Mouse (Mus musculus): ENCODE measurements at regions not wholly inside any gene's neighbourhood (a gene's known extent, or its start where the extent isn't known, plus 50 kb on each side); places are given as distances from the start of the nearest gene placed in this dataset.

GRCm38 (mm10) chr17:3248875-3249274, 77.5 kb upstream of the Tiam2 start:
- peak overlapping the region; percentile 58 for H3K27ac ChIP-seq (replicated peaks)
- ATAC-seq (ENCODE audit: low FRiP score, low read depth) = no peak
- H3K9ac ChIP-seq = no peak overlapping the region
- H3K4me2 ChIP-seq = no peak overlapping the region
- 55% methylated on average over 6 of the region's 6 CpGs for WGBS
- H3K9me3 ChIP-seq = no peaks in the 10 kb centered on the region
- peaks cover 53% of the 10 kb centered on the region for H3K4me1 ChIP-seq (replicated peaks)
- no peaks in the 10 kb centered on the region for H3K36me3 ChIP-seq
- H3K27me3 ChIP-seq = no peaks in the 10 kb centered on the region
- no peak overlapping the region for H3K4me3 ChIP-seq

- H3K4me1 ChIP-seq (replicated peaks) = peaks cover 53% of the 10 kb centered on the region
- no peaks in the 10 kb centered on the region for H3K27me3 ChIP-seq
- peak overlapping the region; percentile 58 for H3K27ac ChIP-seq (replicated peaks)
- WGBS = 56% methylated on average over 7 of the region's 7 CpGs
- H3K36me3 ChIP-seq = no peaks in the 10 kb centered on the region
- no peaks in the 10 kb centered on the region for H3K9me3 ChIP-seq
- ATAC-seq (ENCODE audit: low FRiP score, low read depth) = no peak
- H3K9ac ChIP-seq = no peak overlapping the region
- no peak overlapping the region for H3K4me2 ChIP-seq
- H3K4me3 ChIP-seq = no peak overlapping the region
Observed at GRCm38 (mm10) chr17:3249320-3249719, 77.1 kb upstream of the Tiam2 start.

- Histone ChIP-seq H3K4me1 (replicated peaks) (peaks cover 34% of the 10 kb centered on the region), H3K9ac (no peak overlapping the region), H3K9me3 (no peaks in the 10 kb centered on the region), H3K4me2 (no peak overlapping the region), H3K27ac (replicated peaks) (no peak overlapping the region), H3K36me3 (no peaks in the 10 kb centered on the region), H3K4me3 (no peak overlapping the region), H3K27me3 (no peaks in the 10 kb centered on the region)
- 53% methylated on average over 4 of the region's 4 CpGs for WGBS
- ATAC-seq (ENCODE audit: low FRiP score, low read depth) = no peak
Observed at GRCm38 (mm10) chr17:3251176-3251575, 75.2 kb upstream of the Tiam2 start.

- no peak overlapping the region for H3K9ac ChIP-seq
- H3K4me1 ChIP-seq (replicated peaks) = peaks cover 26% of the 10 kb centered on the region
- no peaks in the 10 kb centered on the region for H3K36me3 ChIP-seq
- ATAC-seq (ENCODE audit: low FRiP score, low read depth) = no peak
- no peaks in the 10 kb centered on the region for H3K9me3 ChIP-seq
- H3K4me2 ChIP-seq = no peak overlapping the region
- 93% methylated on average over 5 of the region's 5 CpGs for WGBS
- H3K27me3 ChIP-seq = no peaks in the 10 kb centered on the region
- no peak overlapping the region for H3K27ac ChIP-seq (replicated peaks)
- no peak overlapping the region for H3K4me3 ChIP-seq
Observed at GRCm38 (mm10) chr17:3251966-3252365, 74.4 kb upstream of the Tiam2 start.

GRCm38 (mm10) chr17:3253508-3254176, 72.7 kb upstream of the Tiam2 start:
- no peak overlapping the region for H3K27ac ChIP-seq (replicated peaks)
- no peaks in the 10 kb centered on the region for H3K27me3 ChIP-seq
- H3K36me3 ChIP-seq = no peaks in the 10 kb centered on the region
- WGBS = 79% methylated on average over 10 of the region's 10 CpGs
- no peak overlapping the region for H3K9ac ChIP-seq
- no peaks in the 10 kb centered on the region for H3K9me3 ChIP-seq
- no peak overlapping the region for H3K4me2 ChIP-seq
- no peak overlapping the region for H3K4me3 ChIP-seq
- no peak for ATAC-seq (ENCODE audit: low FRiP score, low read depth)
- peaks cover 16% of the 10 kb centered on the region for H3K4me1 ChIP-seq (replicated peaks)

DNA sequence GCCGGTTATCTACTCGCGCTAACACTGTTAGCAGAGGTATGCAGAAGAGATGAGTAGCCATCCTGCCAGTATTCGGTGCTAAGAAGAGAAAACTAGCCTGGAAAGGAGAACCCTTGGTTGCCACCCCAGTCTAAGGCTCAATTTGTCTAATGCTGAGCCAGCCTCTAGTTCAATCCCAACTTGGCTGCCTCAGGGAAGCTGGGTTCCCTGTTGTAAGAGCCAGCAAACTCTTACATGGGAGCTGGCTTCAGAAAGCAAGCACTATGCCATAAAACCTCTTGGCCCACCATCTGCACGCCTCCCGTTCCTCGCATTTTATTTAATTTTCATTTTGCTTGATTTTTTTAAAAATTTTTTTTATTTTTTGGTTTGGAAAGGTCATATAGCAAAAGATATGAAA, 69.6 kb upstream of the Tiam2 start:
- H3K4me2 ChIP-seq = no peak overlapping the region
- H3K9me3 ChIP-seq = no peaks in the 10 kb centered on the region
- H3K9ac ChIP-seq = no peak overlapping the region
- H3K36me3 ChIP-seq = no peaks in the 10 kb centered on the region
- WGBS = 94% methylated on average over 7 of the region's 7 CpGs
- peaks cover 3% of the 10 kb centered on the region for H3K4me1 ChIP-seq (replicated peaks)
- ATAC-seq (ENCODE audit: low FRiP score, low read depth) = no peak
- no peaks in the 10 kb centered on the region for H3K27me3 ChIP-seq
- H3K27ac ChIP-seq (replicated peaks) = no peak overlapping the region
- H3K4me3 ChIP-seq = no peak overlapping the region

DNA sequence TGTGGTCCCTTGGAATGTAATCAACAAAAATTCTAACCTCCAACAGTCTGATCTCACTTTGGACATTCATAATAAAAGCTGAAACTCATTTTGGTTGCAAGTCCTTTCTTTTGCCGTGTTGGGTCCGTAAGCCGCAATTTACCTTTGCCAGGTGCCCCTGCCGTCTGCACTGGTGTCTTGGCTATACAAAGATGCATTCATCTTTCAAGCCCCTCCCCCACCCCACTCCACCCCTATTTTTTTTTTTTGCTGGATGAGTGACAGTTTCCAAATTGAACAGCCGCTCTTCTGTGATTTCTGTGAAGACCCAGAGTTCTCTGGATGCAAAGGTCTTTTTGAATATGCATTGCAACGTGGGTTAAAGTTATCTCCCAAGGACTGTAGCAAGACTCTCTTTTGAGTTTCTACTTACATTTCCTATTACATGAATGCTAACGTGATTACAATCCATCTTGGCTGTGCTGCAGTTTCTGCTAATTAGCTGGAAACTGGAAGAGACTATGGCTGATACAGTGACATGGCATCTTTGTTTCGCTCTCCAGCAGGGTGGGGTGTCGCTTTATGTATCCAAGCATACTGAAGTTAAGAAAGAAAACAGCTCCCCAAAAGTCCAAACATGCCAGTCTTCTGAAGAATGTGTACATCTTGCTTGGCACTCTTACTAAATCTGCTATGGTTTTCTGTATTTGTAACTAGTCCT, 67.4 kb upstream of the Tiam2 start:
- Histone ChIP-seq H3K4me2 (no peak overlapping the region), H3K9me3 (no peaks in the 10 kb centered on the region), H3K4me1 (replicated peaks) (peaks cover 3% of the 10 kb centered on the region), H3K27ac (replicated peaks) (no peak overlapping the region), H3K9ac (no peak overlapping the region), H3K27me3 (no peaks in the 10 kb centered on the region), H3K4me3 (no peak overlapping the region), H3K36me3 (no peaks in the 10 kb centered on the region)
- 54% methylated on average over 9 of the region's 9 CpGs for WGBS
- ATAC-seq (ENCODE audit: low FRiP score, low read depth) = no peak

- H3K9me3 ChIP-seq = no peaks in the 10 kb centered on the region
- H3K27me3 ChIP-seq = no peaks in the 10 kb centered on the region
- no peaks in the 10 kb centered on the region for H3K36me3 ChIP-seq
- no peak overlapping the region for H3K27ac ChIP-seq (replicated peaks)
- 94% methylated on average over 11 of the region's 11 CpGs for WGBS
- no peak overlapping the region for H3K9ac ChIP-seq
- ATAC-seq (ENCODE audit: low FRiP score, low read depth) = no peak
- H3K4me2 ChIP-seq = no peak overlapping the region
- H3K4me1 ChIP-seq (replicated peaks) = peaks cover 3% of the 10 kb centered on the region
- no peak overlapping the region for H3K4me3 ChIP-seq
Observed at GRCm38 (mm10) chr17:3260796-3261195, 65.6 kb upstream of the Tiam2 start.

DNA sequence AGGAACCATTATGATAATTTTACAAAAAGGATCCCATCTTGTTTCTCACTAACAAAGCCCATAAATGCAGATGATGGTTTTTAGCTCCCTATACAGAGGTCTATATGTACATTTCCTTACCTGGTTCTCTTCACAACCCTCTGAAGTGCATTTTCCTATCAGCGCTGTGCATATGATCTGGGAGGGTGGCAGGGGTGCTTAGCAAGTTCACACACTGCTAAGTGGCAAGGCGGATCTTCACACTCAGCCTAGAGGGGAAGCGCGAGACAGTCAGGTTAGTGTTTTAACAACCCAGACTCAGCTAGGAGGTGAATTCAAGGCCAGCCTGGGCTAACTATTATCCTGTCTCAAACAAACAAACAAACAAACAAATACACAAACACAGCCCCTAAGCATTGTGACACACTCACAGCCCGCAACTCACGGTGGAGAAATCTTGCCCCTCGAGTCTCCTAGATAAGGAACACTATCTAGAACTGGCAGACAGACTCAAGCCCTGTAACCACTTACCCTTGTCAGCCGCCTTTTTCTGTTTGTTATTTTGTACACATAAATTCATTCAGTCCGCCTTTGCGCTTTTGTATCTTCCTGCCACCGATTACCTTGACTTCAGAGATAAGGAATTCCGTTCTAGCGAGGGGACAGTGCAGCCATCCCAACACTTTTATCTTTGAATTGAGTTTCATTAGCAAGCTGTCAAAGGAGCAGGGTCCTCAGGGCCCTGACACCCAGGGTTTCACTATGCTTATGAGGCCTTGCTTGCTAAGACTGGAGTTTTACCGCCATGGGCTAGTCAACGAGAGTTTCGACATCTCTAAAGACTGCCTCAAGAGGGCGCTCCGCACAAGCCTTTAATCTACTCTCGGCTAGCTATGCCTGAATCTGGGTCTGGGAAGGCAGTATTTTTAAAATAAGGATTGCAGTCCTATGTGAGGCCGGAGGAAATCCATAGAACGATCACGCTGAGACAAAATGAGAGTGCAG, 53.0 kb upstream of the Tiam2 start:
- Histone ChIP-seq H3K27me3 (no peaks in the 10 kb centered on the region), H3K27ac (replicated peaks) (no peak overlapping the region), H3K9ac (no peak overlapping the region), H3K4me3 (no peak overlapping the region), H3K4me1 (replicated peaks) (peaks cover 12% of the 10 kb centered on the region; the same call in 1 of the 2 replicates), H3K4me2 (no peak overlapping the region), H3K9me3 (no peaks in the 10 kb centered on the region), H3K36me3 (no peaks in the 10 kb centered on the region)
- ATAC-seq (ENCODE audit: low FRiP score, low read depth) = peak; percentile 84
- WGBS = 48% methylated on average over 22 of the region's 22 CpGs

GRCm38 (mm10) chr17:3274449-3275285, 51.7 kb upstream of the Tiam2 start:
- no peaks in the 10 kb centered on the region for H3K36me3 ChIP-seq
- H3K9me3 ChIP-seq = no peaks in the 10 kb centered on the region
- no peaks in the 10 kb centered on the region for H3K27me3 ChIP-seq
- no peak overlapping the region for H3K27ac ChIP-seq (replicated peaks)
- no peak overlapping the region for H3K9ac ChIP-seq
- H3K4me1 ChIP-seq (replicated peaks) = peaks cover 12% of the 10 kb centered on the region; the same call in 1 of the 2 replicates
- no peak for ATAC-seq (ENCODE audit: low FRiP score, low read depth)
- no peak overlapping the region for H3K4me3 ChIP-seq
- no peak overlapping the region for H3K4me2 ChIP-seq
- WGBS = 19% methylated on average over 14 of the region's 14 CpGs
